Mouse (Mus musculus) gastrocnemius, postnatal 25 days (tissue): ENCODE results near the gene Hsd17b14. TPM values are rescaled to one million over a fixed set of nuclear protein-coding genes. Genes with fewer than 3 reads are reported as not detected.

Source experiments
- DNase-seq: peaks from one replicate; pipeline ENCODE4 v3.0.0; 2022
- total RNA-seq, 2 experiments: library from RNA; stranded (reverse); gene quantifications; 1 replicate in 1 of 2; 2 replicates in 1 of 2; pipeline ENCODE4 v1.2.3; 2021

Gene Hsd17b14
- total RNA-seq, 2 experiments from 2014 or later = 0.99 to 1.2 TPM

DNA sequence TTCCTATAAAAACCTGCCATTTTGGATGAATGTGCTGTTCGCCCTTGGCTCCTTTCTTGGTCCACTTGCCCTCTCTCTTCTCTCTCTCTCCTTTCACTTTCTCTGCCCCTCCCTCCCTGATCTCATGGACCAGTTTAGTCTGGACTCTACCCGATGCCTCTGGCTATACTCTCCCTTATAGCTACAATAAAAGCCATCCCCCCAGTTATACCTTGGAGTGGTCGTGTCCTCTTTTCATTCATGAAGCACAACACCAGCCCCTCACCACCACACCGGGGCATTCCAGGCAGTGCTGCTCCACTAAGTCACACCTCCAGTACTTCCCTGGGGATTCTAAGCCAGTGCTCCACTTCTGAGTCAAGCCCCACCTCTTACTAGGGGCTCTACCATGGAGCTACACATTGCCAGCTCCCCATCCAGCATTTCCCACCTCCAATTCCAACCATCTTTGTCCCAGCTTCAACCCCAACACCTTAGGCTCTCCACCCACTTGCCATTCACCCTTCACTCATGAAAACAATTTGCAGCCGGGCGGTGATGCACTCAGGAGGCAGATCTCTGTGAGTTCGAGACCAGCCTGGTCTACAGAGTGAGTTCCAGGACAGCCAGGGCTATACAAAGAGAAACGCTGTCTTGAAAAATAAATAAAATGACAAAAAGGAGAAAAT is 12.6 kb downstream of the Hsd17b14 start:
- no peak for DNase-seq

DNA sequence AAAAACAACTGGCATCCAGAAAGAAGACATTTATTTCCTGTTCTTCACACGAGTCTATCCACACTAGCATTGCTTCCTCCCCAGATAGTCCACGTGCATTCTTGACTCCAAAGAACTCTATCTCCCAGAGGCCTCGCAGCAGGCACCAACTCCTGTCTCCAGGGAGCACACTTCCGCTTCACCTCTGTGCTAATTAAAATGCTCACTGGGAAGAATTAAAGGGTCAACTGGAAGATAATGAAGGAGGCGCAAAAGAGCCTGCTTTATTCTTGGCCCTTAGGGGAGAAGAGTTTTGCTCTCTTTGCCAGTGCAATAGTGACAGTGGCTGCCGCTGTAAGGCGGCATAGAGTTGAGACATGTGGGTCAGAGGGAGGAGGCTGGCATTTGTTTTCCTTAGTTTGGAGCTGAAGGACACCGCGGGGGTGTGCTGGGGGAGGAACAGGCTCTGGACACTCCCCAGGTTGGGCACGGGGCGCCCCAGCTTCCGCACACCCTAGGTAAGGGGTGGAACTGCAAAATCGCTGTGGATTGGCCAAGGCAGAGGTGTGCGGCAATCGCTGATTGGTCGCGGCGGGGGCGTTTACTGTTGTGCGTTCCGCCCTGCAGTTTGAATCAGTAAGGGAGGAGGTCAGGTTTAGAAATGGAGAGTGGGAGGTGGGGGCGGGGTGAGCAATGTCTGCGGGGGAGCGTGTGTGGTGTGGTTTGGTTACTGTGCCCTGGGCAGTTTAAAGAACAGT is 13.3 kb downstream of the Hsd17b14 start:
- DNase-seq = peak; percentile 94

DNA sequence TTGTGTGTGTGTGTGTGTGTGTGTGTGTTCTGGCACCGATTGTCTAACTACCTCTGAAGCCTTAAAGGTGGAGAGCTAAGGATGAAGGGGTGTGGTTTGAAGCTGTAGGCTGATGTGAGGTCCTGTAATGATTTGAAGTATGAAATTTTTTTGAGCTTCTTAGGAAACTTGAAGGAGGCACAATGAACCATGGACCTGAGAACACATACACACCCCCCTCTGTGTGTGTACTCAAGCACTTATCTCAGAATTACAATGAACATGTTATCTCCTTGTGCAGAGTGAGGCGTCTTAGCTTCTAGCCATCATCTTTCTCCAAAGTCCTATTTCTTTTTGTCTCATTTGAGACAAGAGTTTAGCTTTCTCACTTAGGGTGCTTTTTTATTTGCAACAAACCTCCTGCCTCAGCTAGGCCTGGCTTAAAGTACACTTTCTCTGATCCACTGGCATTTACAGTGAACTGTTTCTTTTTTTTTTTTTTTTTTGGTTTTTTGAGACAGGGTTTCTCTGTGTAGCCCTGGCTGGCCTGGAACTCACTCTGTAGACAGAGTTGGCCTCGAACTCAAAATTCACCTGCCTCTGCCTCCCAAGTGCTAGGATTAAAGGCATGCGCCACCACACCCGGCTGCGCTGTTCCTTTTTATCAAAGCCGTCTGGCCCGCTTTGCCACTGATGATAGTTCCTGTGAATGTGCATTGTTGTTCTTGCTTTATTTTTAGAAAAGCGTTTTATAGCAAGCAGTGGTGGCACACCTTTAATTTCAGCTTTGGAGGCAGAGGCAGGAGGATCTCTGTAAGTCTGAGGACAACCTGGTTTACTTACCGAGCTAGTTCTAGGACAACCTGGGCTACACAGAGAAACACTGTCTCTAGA is 14.1 kb downstream of the Hsd17b14 start:
- DNase-seq = no peak

DNA sequence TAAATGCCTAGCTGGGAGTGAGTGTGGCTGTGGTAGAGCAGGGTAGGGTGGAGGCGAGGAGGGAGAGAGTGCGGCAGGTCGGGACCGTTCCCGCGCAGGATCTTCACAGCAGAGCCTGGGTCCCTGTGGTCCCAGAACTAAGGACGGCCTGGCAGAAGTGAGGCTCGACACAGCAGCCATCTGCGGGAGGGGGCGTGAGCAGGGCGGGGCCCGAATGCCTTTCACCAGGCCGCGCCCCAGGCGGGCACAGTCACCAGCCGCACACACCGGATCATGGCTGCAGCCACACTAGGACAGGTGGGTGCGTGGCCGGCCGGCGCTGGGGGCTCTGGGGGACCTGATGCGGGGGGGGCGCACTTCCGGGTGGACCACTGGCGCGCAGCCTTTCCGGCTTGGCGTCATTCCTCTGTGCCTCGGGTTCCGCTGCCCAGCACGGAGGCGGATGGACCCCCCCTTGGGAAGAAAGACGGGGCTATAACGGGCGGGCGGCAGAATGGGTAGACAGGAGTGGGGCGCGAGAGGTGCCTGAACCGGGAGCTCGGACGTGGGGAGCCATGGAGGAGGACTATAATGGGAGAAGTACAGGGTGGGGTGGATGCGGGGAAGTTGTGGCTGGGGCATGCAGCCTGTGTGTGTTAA is 15.5 kb downstream of the Hsd17b14 start, which contains the start of gene Bcat2:
Bcat2 (plus strand) TSS at position 51 of the 639 bp plus-strand sequence.
- DNase-seq = peak; percentile 73

DNA sequence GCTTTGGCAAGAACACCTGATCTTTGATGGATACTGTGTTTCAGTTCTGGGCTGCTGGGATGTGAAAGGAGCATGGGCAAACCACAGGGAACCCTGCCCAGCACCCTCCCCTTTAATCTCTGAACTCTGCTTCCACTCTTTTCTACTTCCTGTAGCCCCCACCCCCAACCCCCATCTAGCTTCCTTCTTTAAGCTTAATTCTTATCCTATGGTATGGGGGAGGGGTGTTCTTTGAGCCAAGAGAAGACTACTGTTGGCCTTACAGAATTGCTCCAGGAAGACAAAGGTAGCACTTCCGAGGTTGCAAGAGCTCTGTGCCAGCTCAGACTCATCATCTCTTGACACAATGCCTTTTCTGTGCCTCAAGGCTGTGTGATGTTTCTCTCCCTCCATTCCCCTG is 17.3 kb downstream of the Hsd17b14 start:
- DNase-seq = no peak

DNA sequence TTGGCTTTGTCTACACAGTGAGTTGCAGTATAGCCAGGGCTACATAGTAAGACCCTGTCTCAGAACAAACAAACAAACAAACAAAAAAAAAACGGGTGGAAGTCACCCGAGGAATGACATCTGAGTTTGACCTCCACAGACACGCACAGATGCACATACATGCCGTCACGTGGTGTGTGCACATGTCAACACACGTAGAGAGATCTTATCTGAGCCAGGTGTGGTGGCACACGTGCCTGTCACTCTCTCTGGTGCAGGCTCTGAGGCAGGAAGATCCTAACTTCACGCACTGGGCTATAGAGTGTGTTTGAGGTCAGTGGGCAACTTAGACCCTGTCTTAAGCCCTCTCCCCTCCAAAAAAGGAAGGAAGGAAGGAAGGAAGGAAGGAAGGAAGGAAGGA is 19.3 kb downstream of the Hsd17b14 start:
- no peak for DNase-seq

DNA sequence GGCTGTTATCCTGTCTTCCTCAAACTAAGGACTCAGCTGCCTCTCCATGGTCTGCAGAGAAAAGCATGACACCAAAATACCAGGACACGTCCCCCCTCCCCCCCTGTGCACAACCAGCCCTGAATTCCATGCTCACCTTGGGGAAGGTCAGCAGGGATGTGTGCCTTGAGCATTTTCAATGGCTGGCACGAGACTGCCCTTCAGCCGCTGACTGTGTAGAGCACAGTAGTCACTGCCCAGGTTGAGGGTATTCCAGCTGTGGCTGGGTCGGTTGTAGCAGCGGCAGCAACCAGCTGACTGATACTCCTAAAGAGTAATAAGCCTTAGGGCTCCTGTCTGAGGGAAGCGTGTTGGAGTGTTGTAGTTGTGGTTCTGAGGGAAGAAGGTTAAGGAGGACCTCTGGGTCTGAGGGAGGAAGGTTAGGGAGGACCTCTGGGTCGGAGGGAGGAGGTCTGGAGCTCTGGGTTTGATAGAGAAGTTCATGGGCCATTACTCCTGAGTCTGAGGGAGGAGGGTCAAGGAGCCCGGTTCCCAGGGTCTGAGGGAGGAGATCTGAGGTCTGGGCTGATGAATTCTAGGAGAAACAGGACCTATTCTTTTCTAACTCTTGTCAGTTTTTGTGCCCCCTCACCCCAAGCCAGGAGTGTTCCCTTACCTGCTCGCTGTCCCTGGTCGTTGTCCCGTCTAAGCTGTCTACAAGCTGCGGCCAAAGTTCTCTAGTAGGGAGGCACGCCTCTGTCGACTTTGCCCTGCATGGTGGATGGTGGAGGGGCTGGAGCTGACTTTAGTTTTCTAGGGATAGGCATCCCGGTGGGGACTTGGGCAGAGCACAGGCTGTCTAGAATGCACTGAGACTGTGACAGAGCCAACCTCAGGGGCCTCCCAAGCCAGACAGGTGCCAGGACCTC is 20.0 kb downstream of the Hsd17b14 start:
- DNase-seq = no peak

DNA sequence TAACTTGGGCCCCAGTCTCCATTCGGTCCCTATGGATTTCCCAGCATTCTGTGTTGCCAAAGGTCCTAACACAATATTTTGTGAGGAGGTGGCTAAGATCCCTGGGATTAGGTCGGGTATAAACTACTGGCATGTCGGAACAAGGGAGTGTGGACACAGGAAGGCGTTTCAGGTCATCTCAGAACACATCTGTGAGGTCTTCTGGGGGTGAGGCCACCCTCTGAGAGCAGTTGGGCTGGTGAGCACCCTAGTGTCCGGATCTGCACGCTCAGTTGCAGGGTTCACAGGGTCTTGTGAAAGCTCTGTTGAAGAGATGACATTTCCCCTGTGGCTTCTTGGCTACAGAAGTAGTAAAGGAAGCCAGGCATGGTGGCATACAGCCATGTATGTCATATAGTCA is 31.2 kb downstream of the Hsd17b14 start:
- no peak for DNase-seq

DNA sequence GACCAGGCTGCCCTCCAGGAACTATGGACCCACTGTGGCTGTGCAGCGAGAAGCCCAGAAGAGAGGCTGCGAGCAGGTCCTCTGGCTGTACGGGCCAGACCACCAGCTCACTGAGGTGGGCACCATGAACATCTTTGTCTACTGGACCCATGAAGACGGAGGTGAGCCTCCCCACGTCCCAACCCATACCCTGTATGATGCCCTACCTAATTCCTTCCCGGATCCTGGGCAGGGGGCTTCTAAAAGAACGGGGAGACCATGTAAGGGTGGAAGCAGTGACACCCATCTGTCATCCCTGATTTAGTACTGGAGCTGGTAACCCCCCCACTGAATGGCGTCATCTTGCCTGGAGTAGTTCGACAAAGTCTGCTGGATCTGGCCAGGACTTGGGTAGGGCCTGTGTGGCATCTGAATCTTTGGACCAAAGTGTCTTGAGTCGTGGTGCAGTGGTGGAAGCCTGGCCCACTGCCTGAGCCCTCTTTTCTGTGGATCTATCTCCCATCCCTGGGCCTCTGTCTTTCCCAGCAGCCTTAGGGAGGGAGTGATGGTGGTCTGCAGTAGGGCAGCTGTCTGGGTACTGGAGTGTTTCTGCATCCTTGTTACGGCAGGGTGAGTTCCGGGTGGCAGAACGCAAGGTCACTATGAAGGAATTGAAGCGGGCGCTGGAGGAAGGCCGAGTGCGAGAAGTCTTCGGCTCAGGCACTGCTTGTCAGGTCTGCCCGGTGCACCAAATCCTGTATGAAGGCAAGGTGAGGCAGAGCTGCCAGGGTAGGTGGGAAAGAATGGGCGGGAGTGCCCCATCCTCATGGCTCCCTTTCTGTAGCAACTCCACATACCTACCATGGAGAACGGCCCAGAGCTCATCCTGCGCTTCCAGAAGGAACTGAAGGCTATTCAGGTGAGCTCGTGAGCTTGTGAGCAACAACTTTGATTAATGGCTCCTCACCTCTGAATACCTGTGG is 33.2 kb downstream of the Hsd17b14 start:
- DNase-seq = no peak

DNA sequence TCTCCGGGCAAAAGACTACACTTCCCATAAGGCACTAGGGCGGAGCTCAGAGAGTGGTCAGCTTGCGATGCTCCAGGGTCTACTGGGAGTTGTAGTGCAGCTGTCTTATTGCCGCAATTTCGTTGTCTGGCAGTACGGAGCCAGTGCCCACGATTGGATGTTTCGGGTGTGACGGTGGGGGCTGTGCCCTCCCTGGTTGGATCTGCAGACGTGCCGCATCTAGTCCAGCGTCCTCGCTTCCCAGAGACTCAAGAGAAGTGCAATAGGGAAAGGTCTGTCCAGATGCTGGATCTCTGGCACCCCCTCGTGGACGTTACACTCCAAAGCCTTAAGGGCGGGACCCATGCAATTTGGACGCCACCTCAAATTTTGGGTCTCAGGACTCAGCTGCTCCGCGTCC is 34.5 kb downstream of the Hsd17b14 start:
- DNase-seq = peak; percentile 97

DNA sequence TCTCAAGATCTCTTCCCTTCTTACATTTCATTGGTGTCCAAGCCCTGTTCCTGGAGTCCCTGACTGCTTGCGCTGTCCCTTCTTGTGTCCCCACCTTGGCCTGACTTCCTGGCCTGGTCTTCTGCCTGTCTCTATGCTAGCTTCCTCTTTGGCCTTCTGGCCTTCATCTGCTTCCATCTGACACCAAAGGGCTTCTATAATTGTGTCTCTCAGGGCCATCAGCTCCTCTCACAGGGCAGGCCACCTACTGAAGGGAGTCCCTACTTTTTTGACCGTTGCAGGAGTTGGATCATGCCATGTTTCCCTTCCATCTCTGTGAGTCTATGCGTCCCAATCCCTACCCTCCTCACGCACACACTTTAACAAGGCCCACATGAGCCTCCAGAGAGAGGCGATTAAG is 35.2 kb downstream of the Hsd17b14 start:
- no peak for DNase-seq

DNA sequence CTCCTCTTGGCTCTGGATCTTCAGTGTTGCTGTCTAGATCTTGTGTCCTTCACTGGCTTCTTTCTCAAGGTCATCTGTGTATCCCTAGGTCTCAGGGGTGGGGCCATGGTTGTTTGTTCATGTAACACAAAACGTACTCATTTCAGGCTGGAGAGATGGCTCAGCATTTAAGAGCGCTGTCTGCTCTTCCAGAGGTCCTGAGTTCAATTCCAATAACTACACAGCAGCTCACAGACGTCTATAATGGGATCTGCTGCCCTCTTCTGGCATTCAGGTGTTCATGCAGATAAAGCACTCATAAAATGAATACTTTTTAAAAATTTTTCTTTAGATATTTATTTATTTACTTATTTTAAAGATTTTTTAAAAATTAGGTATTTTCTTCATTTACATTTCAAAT is 36.2 kb downstream of the Hsd17b14 start:
- DNase-seq = no peak

DNA sequence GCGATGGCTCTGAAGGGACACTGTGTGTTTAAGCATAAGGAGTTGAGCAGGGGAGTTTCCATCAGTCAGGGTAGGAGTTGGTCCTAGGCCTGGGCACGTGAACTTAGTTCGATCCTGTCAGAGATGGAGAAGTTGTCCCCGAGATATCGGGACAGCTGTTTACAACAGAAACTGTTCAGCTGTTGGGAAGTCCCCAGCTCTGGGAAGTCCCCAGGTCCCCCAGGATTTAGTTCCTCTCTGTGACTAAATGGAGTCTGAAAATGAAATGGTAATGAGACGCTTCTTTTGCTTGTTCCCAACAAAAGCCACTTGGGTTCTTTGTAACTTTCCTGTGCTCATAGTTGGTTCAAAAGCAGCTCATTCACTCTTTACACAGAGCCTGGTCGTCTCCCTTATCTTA is 37.2 kb downstream of the Hsd17b14 start:
- DNase-seq = no peak

DNA sequence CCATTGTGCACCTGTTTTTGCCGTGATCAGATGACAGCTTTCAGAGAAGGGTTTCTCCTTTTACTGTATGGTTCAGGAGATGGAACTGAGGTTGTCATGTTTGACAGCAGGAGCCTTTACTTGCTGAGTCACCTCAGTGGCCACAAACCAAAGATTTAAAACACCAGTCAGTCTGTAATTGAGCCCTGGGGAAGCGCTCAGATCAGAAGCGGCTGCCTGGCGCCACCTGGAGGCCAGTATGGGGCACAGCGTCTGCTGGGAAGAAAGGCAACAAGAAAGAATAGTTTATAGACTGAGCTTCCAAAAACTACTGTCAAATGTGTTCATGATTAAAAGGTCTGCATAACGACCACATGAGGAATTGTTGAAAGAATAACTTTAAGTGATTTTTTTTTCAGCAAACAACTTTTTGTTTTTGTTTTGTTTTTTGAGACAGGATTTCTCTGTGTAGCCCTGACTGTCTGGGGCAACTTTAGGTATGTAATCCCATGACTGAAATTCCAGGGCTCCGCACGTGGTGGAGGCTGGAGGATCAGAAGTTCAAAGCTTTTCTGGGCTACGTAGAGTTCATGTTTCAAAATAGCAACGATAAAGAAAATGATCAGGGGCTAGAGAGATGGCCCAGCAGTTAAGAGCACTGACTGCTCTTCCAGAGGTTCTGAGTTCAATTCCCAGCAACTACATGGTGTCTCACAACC is 38.6 kb downstream of the Hsd17b14 start:
- peak; percentile 48 for DNase-seq

DNA sequence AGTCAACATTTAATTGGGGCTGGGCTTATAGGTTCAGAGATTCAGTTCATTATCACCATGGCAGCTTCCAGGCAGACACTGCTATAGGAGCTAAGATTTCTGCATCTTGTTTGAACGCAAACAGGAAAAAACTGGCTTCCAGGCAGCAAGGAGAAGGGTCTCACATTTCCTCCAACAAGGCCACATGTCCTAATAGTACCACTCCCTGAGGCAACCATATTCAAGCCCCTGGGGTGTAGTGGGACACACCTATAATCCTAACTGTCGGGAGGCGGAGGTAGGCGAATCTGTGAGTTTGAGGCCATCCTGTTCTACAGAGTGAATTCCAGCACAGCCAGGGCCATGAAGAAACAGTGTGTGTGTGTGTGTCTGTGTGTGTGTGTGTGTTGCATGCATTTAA is 40.5 kb downstream of the Hsd17b14 start:
- DNase-seq = no peak

DNA sequence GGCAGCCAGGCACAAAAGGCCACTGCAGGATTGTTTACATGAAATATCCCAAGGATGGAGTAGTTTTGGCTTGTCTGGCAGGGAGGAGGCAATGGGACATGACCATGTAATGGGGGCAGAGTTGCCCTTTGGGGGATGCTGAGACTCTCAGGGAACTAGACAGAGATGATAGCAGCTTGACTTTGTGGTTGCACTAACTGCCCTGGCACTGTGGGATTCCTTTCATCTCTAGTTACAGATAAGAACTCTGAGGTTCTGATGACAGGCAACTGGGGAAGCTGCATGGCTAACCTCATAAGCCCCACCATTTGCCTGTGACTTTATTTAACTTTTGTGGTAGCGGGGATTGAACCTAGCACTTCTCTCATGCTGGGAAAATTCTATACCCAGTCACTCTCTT is 41.4 kb downstream of the Hsd17b14 start:
- DNase-seq = no peak

DNA sequence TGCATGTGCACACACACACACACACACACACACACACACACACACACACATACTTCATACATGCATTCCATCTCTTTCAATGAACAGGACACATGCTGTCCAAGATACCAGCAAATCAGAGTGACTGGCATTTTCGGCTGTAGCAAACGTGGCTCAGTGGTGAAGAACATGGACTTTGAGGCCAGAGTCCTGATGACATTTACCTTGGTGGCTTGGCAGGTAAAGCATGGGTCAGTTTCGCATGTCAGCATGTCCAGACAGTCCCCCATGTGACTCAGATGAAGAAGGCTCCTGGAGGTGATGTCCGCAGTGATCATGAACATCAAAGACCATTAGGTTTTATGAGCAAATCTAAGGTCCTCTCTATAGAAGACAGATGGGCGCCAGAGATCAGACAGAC is 42.3 kb downstream of the Hsd17b14 start:
- no peak for DNase-seq

DNA sequence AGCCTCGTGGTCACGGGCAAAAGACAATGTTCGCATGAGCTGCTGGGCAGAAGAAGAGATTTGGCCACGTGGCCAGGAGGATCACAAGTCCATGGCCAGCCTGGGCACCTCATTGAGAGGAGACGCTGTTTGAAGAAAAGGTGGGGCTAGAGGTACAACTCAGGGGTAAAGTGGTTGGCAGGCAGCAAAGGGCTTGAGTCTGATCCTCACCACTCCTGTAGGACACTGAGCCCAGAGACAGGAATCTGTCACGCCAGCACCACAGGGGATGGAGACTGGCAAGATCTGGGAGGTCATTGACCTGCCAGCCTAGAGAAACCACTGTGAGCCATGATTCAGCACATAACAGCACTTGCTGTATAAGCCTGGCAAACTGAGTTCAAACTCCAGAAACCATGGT is 42.8 kb downstream of the Hsd17b14 start:
- DNase-seq = no peak
